Mouse (Mus musculus): ENCODE measurements around the gene A3galt2. TPM values are rescaled to one million over a fixed set of nuclear protein-coding genes. Genes with fewer than 3 reads are reported as not detected.

A3galt2 gene
- polyA plus RNA-seq, 1 experiment from 2014 or later: 0.18 TPM

DNA sequence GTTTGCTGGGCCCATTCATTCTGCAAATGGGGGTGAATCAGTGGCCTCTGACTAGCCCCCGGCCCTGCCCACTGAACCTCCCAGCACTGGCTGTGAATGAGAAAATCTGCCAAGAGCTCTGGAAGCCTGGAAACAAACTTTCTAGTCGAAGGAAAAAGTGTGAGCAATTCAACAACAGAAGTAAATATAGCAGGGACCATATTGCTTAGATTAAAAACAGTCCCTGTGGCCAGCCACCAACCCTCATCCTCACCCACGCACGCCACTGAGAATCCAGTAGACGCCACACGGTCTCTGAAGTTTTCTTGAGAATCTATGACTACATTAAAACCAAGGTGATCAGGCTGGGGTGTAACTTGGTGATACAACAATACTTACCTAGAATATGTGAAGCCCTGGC lies 42.2 kb upstream of the A3galt2 start:
- Histone ChIP-seq H3K4me3 (ENCODE audit: low read depth, low read length) (no peak overlapping the region), H3K9me3 (ENCODE audit: control insufficient read depth, low read length) (no peaks in the 10 kb centered on the region), H3K27ac (ENCODE audit: low read depth, low read length) (no peak overlapping the region), H3K9ac (ENCODE audit: low read length) (no peak overlapping the region), H3K4me1 (ENCODE audit: control insufficient read depth, insufficient read depth, low read length) (peaks cover 66% of the 10 kb centered on the region), H3K27me3 (ENCODE audit: control insufficient read depth, insufficient read depth, low read length) (no peaks in the 10 kb centered on the region), H3K36me3 (ENCODE audit: control insufficient read depth, insufficient read depth, low read length) (no peaks in the 10 kb centered on the region), H3K4me2 (no peak overlapping the region)
- WGBS: 86% methylated on average over 6 of the region's 6 CpGs
- DNase-seq (ENCODE audit: low spot score, missing footprints) (no peak), ATAC-seq (ENCODE audit: low FRiP score) (no peak)

GRCm38 (mm10) chr4:128715241-128716204 lies 39.6 kb upstream of the A3galt2 start:
- Histone ChIP-seq H3K9me3 (ENCODE audit: control insufficient read depth, low read length) (no peaks in the 10 kb centered on the region), H3K4me3 (ENCODE audit: low read depth, low read length) (no peak overlapping the region), H3K27me3 (ENCODE audit: control insufficient read depth, insufficient read depth, low read length) (no peaks in the 10 kb centered on the region), H3K4me1 (ENCODE audit: control insufficient read depth, insufficient read depth, low read length) (peaks cover 82% of the 10 kb centered on the region), H3K9ac (ENCODE audit: low read length) (peak overlapping the region; percentile 59), H3K4me2 (peak overlapping the region; percentile 38), H3K27ac (ENCODE audit: low read depth, low read length) (peak overlapping the region; percentile 99), H3K36me3 (ENCODE audit: control insufficient read depth, insufficient read depth, low read length) (no peaks in the 10 kb centered on the region)
- ATAC-seq (ENCODE audit: low FRiP score) (peak; percentile 88), DNase-seq (ENCODE audit: low spot score, missing footprints) (peak; percentile 99)
- WGBS: 2% methylated on average over 14 of the region's 14 CpGs

DNA sequence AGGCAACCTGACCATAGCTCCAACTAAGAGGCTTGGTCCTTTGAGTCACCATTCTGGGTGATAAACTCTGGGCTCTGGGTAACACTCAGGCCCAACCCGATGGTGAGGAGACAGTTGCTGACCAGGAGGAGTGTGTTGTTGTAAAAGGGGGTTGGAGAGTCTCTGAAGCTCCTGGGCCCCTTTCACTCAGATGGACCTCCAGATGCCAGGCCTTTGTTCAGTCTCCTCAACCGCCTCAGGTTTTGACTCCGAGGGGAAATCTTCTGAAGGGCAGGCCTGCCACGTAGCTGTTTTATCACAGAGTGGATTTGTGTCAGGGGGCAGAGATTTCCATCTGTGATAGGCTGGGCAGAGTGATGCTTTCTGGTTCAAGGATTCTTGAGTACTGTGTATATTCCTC lies 38.9 kb upstream of the A3galt2 start:
- 3% methylated on average over 4 of the region's 4 CpGs for whole genome bisulfite sequencing
- Histone ChIP-seq H3K4me1 (ENCODE audit: control insufficient read depth, insufficient read depth, low read length) (peaks cover 82% of the 10 kb centered on the region), H3K4me3 (ENCODE audit: low read depth, low read length) (no peak overlapping the region), H3K27ac (ENCODE audit: low read depth, low read length) (peak overlapping the region; percentile 99), H3K9ac (ENCODE audit: low read length) (peak overlapping the region; percentile 59), H3K27me3 (ENCODE audit: control insufficient read depth, insufficient read depth, low read length) (no peaks in the 10 kb centered on the region), H3K9me3 (ENCODE audit: control insufficient read depth, low read length) (no peaks in the 10 kb centered on the region), H3K4me2 (peak overlapping the region; percentile 38), H3K36me3 (ENCODE audit: control insufficient read depth, insufficient read depth, low read length) (no peaks in the 10 kb centered on the region)
- ATAC-seq (ENCODE audit: low FRiP score): no peak; the same call in 1 of the 2 replicates
- DNase-seq (ENCODE audit: low spot score, missing footprints): peak; percentile 94

GRCm38 (mm10) chr4:128716731-128717130 lies 38.4 kb upstream of the A3galt2 start:
- Histone ChIP-seq H3K27me3 (ENCODE audit: control insufficient read depth, insufficient read depth, low read length) (no peaks in the 10 kb centered on the region), H3K9me3 (ENCODE audit: control insufficient read depth, low read length) (no peaks in the 10 kb centered on the region), H3K36me3 (ENCODE audit: control insufficient read depth, insufficient read depth, low read length) (no peaks in the 10 kb centered on the region), H3K4me3 (ENCODE audit: low read depth, low read length) (no peak overlapping the region), H3K9ac (ENCODE audit: low read length) (peak overlapping the region; percentile 59), H3K4me1 (ENCODE audit: control insufficient read depth, insufficient read depth, low read length) (peaks cover 83% of the 10 kb centered on the region), H3K27ac (ENCODE audit: low read depth, low read length) (peak overlapping the region; percentile 99), H3K4me2 (peak overlapping the region; percentile 38)
- 36% methylated on average over 9 of the region's 9 CpGs for WGBS
- no peak for DNase-seq (ENCODE audit: low spot score, missing footprints)
- no peak for ATAC-seq (ENCODE audit: low FRiP score)

- ATAC-seq (ENCODE audit: low FRiP score) (no peak), DNase-seq (ENCODE audit: low spot score, missing footprints) (no peak)
- no peaks in the 10 kb centered on the region for H3K27me3 ChIP-seq (ENCODE audit: control insufficient read depth, insufficient read depth, low read length)
- H3K36me3 ChIP-seq (ENCODE audit: control insufficient read depth, insufficient read depth, low read length): no peaks in the 10 kb centered on the region
- peaks cover 63% of the 10 kb centered on the region for H3K4me1 ChIP-seq (ENCODE audit: control insufficient read depth, insufficient read depth, low read length)
- WGBS: 30% methylated on average over 5 of the region's 5 CpGs
- H3K9me3 ChIP-seq (ENCODE audit: control insufficient read depth, low read length): no peaks in the 10 kb centered on the region
- H3K9ac ChIP-seq (ENCODE audit: low read length): no peak overlapping the region; the same call in 1 of the 2 replicates
- no peak overlapping the region for H3K4me2 ChIP-seq
- peak overlapping the region; percentile 48; the same call in 1 of the 2 replicates for H3K27ac ChIP-seq (ENCODE audit: low read depth, low read length)
- no peak overlapping the region for H3K4me3 ChIP-seq (ENCODE audit: low read depth, low read length)
Observed at GRCm38 (mm10) chr4:128720110-128720509, 35.1 kb upstream of the A3galt2 start.

- no peaks in the 10 kb centered on the region for H3K27me3 ChIP-seq (ENCODE audit: control insufficient read depth, insufficient read depth, low read length)
- H3K9ac ChIP-seq (ENCODE audit: low read length): no peak overlapping the region
- peaks cover 54% of the 10 kb centered on the region for H3K4me1 ChIP-seq (ENCODE audit: control insufficient read depth, insufficient read depth, low read length)
- no peak overlapping the region for H3K4me2 ChIP-seq
- 60% methylated on average over 9 of the region's 9 CpGs for WGBS
- no peak for ATAC-seq (ENCODE audit: low FRiP score)
- no peak for DNase-seq (ENCODE audit: low spot score, missing footprints)
- peak overlapping the region; percentile 14; the same call in 1 of the 2 replicates for H3K27ac ChIP-seq (ENCODE audit: low read depth, low read length)
- no peaks in the 10 kb centered on the region for H3K36me3 ChIP-seq (ENCODE audit: control insufficient read depth, insufficient read depth, low read length)
- H3K4me3 ChIP-seq (ENCODE audit: low read depth, low read length): no peak overlapping the region
- H3K9me3 ChIP-seq (ENCODE audit: control insufficient read depth, low read length): no peaks in the 10 kb centered on the region
Observed at GRCm38 (mm10) chr4:128721061-128721648, 34.0 kb upstream of the A3galt2 start.

- WGBS: 71% methylated on average over 4 of the region's 4 CpGs
- H3K27ac ChIP-seq (ENCODE audit: low read depth, low read length): no peak overlapping the region; the same call in 1 of the 2 replicates
- DNase-seq (ENCODE audit: low spot score, missing footprints): no peak
- H3K4me1 ChIP-seq (ENCODE audit: control insufficient read depth, insufficient read depth, low read length): peaks cover 53% of the 10 kb centered on the region
- no peak overlapping the region for H3K9ac ChIP-seq (ENCODE audit: low read length)
- no peak overlapping the region for H3K4me3 ChIP-seq (ENCODE audit: low read depth, low read length)
- no peaks in the 10 kb centered on the region for H3K36me3 ChIP-seq (ENCODE audit: control insufficient read depth, insufficient read depth, low read length)
- H3K9me3 ChIP-seq (ENCODE audit: control insufficient read depth, low read length): no peaks in the 10 kb centered on the region
- H3K4me2 ChIP-seq: no peak overlapping the region
- no peaks in the 10 kb centered on the region for H3K27me3 ChIP-seq (ENCODE audit: control insufficient read depth, insufficient read depth, low read length)
- ATAC-seq (ENCODE audit: low FRiP score): no peak
Observed at GRCm38 (mm10) chr4:128721761-128722160, 33.4 kb upstream of the A3galt2 start.

GRCm38 (mm10) chr4:128722932-128723331 lies 32.2 kb upstream of the A3galt2 start:
- Histone ChIP-seq H3K4me1 (ENCODE audit: control insufficient read depth, insufficient read depth, low read length) (peaks cover 48% of the 10 kb centered on the region), H3K27ac (ENCODE audit: low read depth, low read length) (no peak overlapping the region)

GRCm38 (mm10) chr4:128723431-128723830 lies 31.7 kb upstream of the A3galt2 start:
- H3K9me3 ChIP-seq (ENCODE audit: control insufficient read depth, low read length): no peaks in the 10 kb centered on the region
- WGBS: 81% methylated on average over 13 of the region's 13 CpGs
- H3K4me3 ChIP-seq (ENCODE audit: low read depth, low read length): no peak overlapping the region
- no peak overlapping the region for H3K9ac ChIP-seq (ENCODE audit: low read length)
- ATAC-seq (ENCODE audit: low FRiP score) (no peak), DNase-seq (ENCODE audit: low spot score, missing footprints) (no peak)
- H3K27me3 ChIP-seq (ENCODE audit: control insufficient read depth, insufficient read depth, low read length): no peaks in the 10 kb centered on the region
- no peak overlapping the region for H3K4me2 ChIP-seq
- H3K4me1 ChIP-seq (ENCODE audit: control insufficient read depth, insufficient read depth, low read length): peaks cover 46% of the 10 kb centered on the region
- no peaks in the 10 kb centered on the region for H3K36me3 ChIP-seq (ENCODE audit: control insufficient read depth, insufficient read depth, low read length)
- H3K27ac ChIP-seq (ENCODE audit: low read depth, low read length): no peak overlapping the region

More at GRCm38 (mm10) chr4:128722932-128723331, 32.2 kb upstream of the A3galt2 start:
- DNase-seq (ENCODE audit: low spot score, missing footprints) (no peak), ATAC-seq (ENCODE audit: low FRiP score) (no peak)
- Histone ChIP-seq H3K9ac (ENCODE audit: low read length) (no peak overlapping the region), H3K36me3 (ENCODE audit: control insufficient read depth, insufficient read depth, low read length) (no peaks in the 10 kb centered on the region), H3K27me3 (ENCODE audit: control insufficient read depth, insufficient read depth, low read length) (no peaks in the 10 kb centered on the region), H3K4me2 (no peak overlapping the region), H3K4me3 (ENCODE audit: low read depth, low read length) (no peak overlapping the region), H3K9me3 (ENCODE audit: control insufficient read depth, low read length) (no peaks in the 10 kb centered on the region)
- WGBS: 75% methylated on average over 8 of the region's 8 CpGs
